Mouse (Mus musculus) forebrain, embryonic 11.5 days (tissue): Measurements from ENCODE around the gene Atf6b. TPM values are rescaled to one million over a fixed set of nuclear protein-coding genes. Genes with fewer than 3 reads are reported as not detected.

Source experiments
- ATAC-seq: fragments of 200-750 bp; cut with Nextera tagmentation; replicated peaks from 2 replicates; pipeline ENCODE4 v1.8.0; 2017; ENCODE audit warnings: moderate TSS enrichment; ENCODE audit not compliant: low FRiP score
- DNase-seq: peaks from one replicate; pipeline ENCODE4 v3.0.0-alpha.2; 2017; ENCODE audit warnings: low spot score
- H3K27ac ChIP-seq: fragments of 300-500 bp; sonication (generic); 2 replicates; pipeline ENCODE4 v1.5.1; 2014; ENCODE audit warnings: low read depth, low read length
- H3K27me3 ChIP-seq: fragments of 300-500 bp; sonication (generic); 2 replicates; pipeline ENCODE4 v1.6.1; 2014; ENCODE audit warnings: mild to moderate bottlenecking, low read length, mixed read lengths; ENCODE audit not compliant: control insufficient read depth, insufficient read depth
- H3K36me3 ChIP-seq: fragments of 300-500 bp; sonication (generic); 2 replicates; pipeline ENCODE4 v1.6.1; 2014; ENCODE audit warnings: mild to moderate bottlenecking, low read length, moderate library complexity, mixed read lengths; ENCODE audit not compliant: control insufficient read depth, insufficient read depth
- H3K4me1 ChIP-seq: fragments of 300-500 bp; sonication (generic); replicated peaks from 2 replicates; pipeline ENCODE4 v1.6.1; 2014; ENCODE audit warnings: low read length, mixed read lengths; ENCODE audit not compliant: control insufficient read depth, insufficient read depth
- H3K4me2 ChIP-seq: fragments of 300-500 bp; sonication (generic); 2 replicates; pipeline ENCODE4 v1.6.1; 2014; ENCODE audit warnings: low read depth, mild to moderate bottlenecking, low read length, moderate library complexity, mixed read lengths; ENCODE audit not compliant: severe bottlenecking
- H3K4me3 ChIP-seq: fragments of 300-500 bp; sonication (generic); 2 replicates; pipeline ENCODE4 v1.5.1; 2014; ENCODE audit warnings: low read depth, low read length
- H3K9ac ChIP-seq: fragments of 300-500 bp; sonication (generic); 2 replicates; pipeline ENCODE4 v1.6.1; 2014; ENCODE audit warnings: low read length
- H3K9me3 ChIP-seq: fragments of 300-500 bp; sonication (generic); 2 replicates; pipeline ENCODE4 v1.6.1; 2016; ENCODE audit warnings: low read length, mixed read lengths; ENCODE audit not compliant: control insufficient read depth
- WGBS: fragments of 180-500 bp; shearing (Covaris S2); extraction: QIAGEN DNeasy Blood & Tissue Kit; methylation state at CpG from one replicate; pipeline ENCODE4 v1.1.7; 2014; 5-methylcytosine and 5-hydroxymethylcytosine counted together
- polyA plus RNA-seq: library from polyadenylated mRNA; unstranded; fragments of >200 nt; fragmentation: Nextera tagmentation; extraction: Ambion mirVana; gene quantifications from 2 replicates; pipeline ENCODE4 v1.2.1, GENCODE M21; 2014

Atf6b gene
- polyA plus RNA-seq, 1 experiment from 2014 or later, result 79.5 TPM

- peak; percentile 54 for DNase-seq
- Histone ChIP-seq H3K27me3 (0 out of 2 replicates have a peak, but pooled peaks cover 2% of the 10 kb centered on the region), H3K27ac (no peak overlapping the region), H3K4me2 (peak overlapping the region; percentile 15; the same call in 1 of the 2 replicates), H3K4me3 (no peak overlapping the region), H3K9ac (no peak overlapping the region), H3K4me1 (peaks cover 3% of the 10 kb centered on the region; the same call in 1 of the 2 replicates), H3K36me3 (no peaks in the 10 kb centered on the region), H3K9me3 (no peaks in the 10 kb centered on the region)
- 13% methylated on average over 19 of the region's 19 CpGs for WGBS
- no peak for ATAC-seq
Measured at GRCm38 (mm10) chr17:34661121-34661591, 14.2 kb downstream of the Atf6b start.

- no peak overlapping the region for H3K4me2 ChIP-seq
- no peak overlapping the region for H3K27ac ChIP-seq
- H3K27me3 ChIP-seq, result 0 out of 2 replicates have a peak, but pooled peaks cover 2% of the 10 kb centered on the region
- H3K9me3 ChIP-seq, result no peaks in the 10 kb centered on the region
- H3K4me1 ChIP-seq, result no peaks in the 10 kb centered on the region; the same call in 1 of the 2 replicates
- no peaks in the 10 kb centered on the region for H3K36me3 ChIP-seq
- no peak for DNase-seq
- WGBS, result 74% methylated on average over 1 of the region's 1 CpGs
- H3K9ac ChIP-seq, result no peak overlapping the region
- no peak overlapping the region for H3K4me3 ChIP-seq
- ATAC-seq, result no peak
Measured at GRCm38 (mm10) chr17:34662468-34662867, 15.5 kb downstream of the Atf6b start.

- Histone ChIP-seq H3K4me3 (no peak overlapping the region), H3K4me2 (no peak overlapping the region), H3K27ac (no peak overlapping the region), H3K9ac (no peak overlapping the region), H3K4me1 (no peaks in the 10 kb centered on the region; the same call in 1 of the 2 replicates), H3K27me3 (0 out of 2 replicates have a peak, but pooled peaks cover 2% of the 10 kb centered on the region), H3K36me3 (no peaks in the 10 kb centered on the region), H3K9me3 (no peaks in the 10 kb centered on the region; the same call in 1 of the 2 replicates)
- no peak for DNase-seq
- ATAC-seq, result no peak
- 78% methylated on average over 8 of the region's 8 CpGs for WGBS
Measured at GRCm38 (mm10) chr17:34662978-34663377, 16.0 kb downstream of the Atf6b start.

- H3K4me3 ChIP-seq, result no peak overlapping the region
- ATAC-seq (no peak), DNase-seq (no peak)
- 38% methylated on average over 1 of the region's 1 CpGs for WGBS
- H3K36me3 ChIP-seq, result no peaks in the 10 kb centered on the region
- no peak overlapping the region for H3K9ac ChIP-seq
- 0 out of 2 replicates have a peak, but pooled peaks cover 2% of the 10 kb centered on the region for H3K27me3 ChIP-seq
- no peaks in the 10 kb centered on the region; the same call in 1 of the 2 replicates for H3K9me3 ChIP-seq
- no peaks in the 10 kb centered on the region; the same call in 1 of the 2 replicates for H3K4me1 ChIP-seq
- no peak overlapping the region for H3K4me2 ChIP-seq
- H3K27ac ChIP-seq, result no peak overlapping the region
Measured at GRCm38 (mm10) chr17:34663558-34663957, 16.6 kb downstream of the Atf6b start.

GRCm38 (mm10) chr17:34664472-34664871, 17.5 kb downstream of the Atf6b start:
- WGBS, result 85% methylated on average over 7 of the region's 7 CpGs
- H3K9me3 ChIP-seq, result no peaks in the 10 kb centered on the region; the same call in 1 of the 2 replicates
- H3K27me3 ChIP-seq, result 0 out of 2 replicates have a peak, but pooled peaks cover 2% of the 10 kb centered on the region
- no peak for ATAC-seq
- no peak for DNase-seq
- no peak overlapping the region for H3K4me2 ChIP-seq
- no peaks in the 10 kb centered on the region for H3K36me3 ChIP-seq
- no peaks in the 10 kb centered on the region; the same call in 1 of the 2 replicates for H3K4me1 ChIP-seq
- H3K4me3 ChIP-seq, result no peak overlapping the region
- H3K27ac ChIP-seq, result no peak overlapping the region
- H3K9ac ChIP-seq, result no peak overlapping the region

GRCm38 (mm10) chr17:34670235-34670634, 23.3 kb downstream of the Atf6b start, which contains the start of gene Tnxb:
TSS of gene Tnxb (plus strand) at chr17:34670535.
- Histone ChIP-seq H3K27ac (no peak within 1 kb of the TSS), H3K9me3 (no peaks in the 10 kb centered on the region; the same call in 1 of the 2 replicates), H3K4me2 (peak within 1 kb of the TSS; percentile 67), H3K4me3 (peak within 1 kb of the TSS; percentile 31), H3K36me3 (no peaks in the 10 kb centered on the region), H3K4me1 (peaks cover 9% of the 10 kb centered on the region), H3K9ac (no peak within 1 kb of the TSS; the same call in 1 of the 2 replicates), H3K27me3 (peaks cover 40% of the 10 kb centered on the region)
- WGBS, result 65% methylated on average over 7 of the region's 7 CpGs
- no peak for ATAC-seq
- peak; percentile 46 for DNase-seq

- Histone ChIP-seq H3K27ac (no peak overlapping the region), H3K27me3 (peaks cover 40% of the 10 kb centered on the region), H3K36me3 (no peaks in the 10 kb centered on the region), H3K9ac (peak overlapping the region; percentile 39; the same call in 1 of the 2 replicates), H3K4me3 (peak overlapping the region; percentile 31), H3K4me2 (peak overlapping the region; percentile 67), H3K4me1 (peaks cover 9% of the 10 kb centered on the region), H3K9me3 (no peaks in the 10 kb centered on the region; the same call in 1 of the 2 replicates)
- WGBS, result 11% methylated on average over 91 of the region's 93 CpGs
- DNase-seq, result peak; percentile 76
- ATAC-seq, result 0 out of 2 replicates have a peak, but pooled peaks have one; percentile 36
Measured at GRCm38 (mm10) chr17:34671151-34672066, 24.5 kb downstream of the Atf6b start.

GRCm38 (mm10) chr17:34672246-34672792, 25.4 kb downstream of the Atf6b start:
- 30% methylated on average over 49 of the region's 49 CpGs for WGBS
- Histone ChIP-seq H3K4me3 (peak overlapping the region; percentile 31), H3K9ac (no peak overlapping the region), H3K4me2 (peak overlapping the region; percentile 67), H3K9me3 (no peaks in the 10 kb centered on the region; the same call in 1 of the 2 replicates), H3K4me1 (peaks cover 9% of the 10 kb centered on the region), H3K27ac (no peak overlapping the region), H3K36me3 (no peaks in the 10 kb centered on the region), H3K27me3 (peaks cover 40% of the 10 kb centered on the region)
- ATAC-seq, result no peak
- DNase-seq, result peak; percentile 51
